Mouse (Mus musculus) stomach, postnatal 0 days (tissue): Measurements from ENCODE around the gene Ccdc93.

Experiments
- CTCF ChIP-seq: IDR thresholded peaks from 2 replicates; pipeline ENCODE4 v1.5.1; 2016; ENCODE audit warnings: antibody characterized with exemption, low read depth, mild to moderate bottlenecking, moderate library complexity
- EP300 ChIP-seq: optimal IDR thresholded peaks from 2 replicates; pipeline ENCODE3; 2016; ENCODE audit warnings: antibody characterized with exemption

DNA sequence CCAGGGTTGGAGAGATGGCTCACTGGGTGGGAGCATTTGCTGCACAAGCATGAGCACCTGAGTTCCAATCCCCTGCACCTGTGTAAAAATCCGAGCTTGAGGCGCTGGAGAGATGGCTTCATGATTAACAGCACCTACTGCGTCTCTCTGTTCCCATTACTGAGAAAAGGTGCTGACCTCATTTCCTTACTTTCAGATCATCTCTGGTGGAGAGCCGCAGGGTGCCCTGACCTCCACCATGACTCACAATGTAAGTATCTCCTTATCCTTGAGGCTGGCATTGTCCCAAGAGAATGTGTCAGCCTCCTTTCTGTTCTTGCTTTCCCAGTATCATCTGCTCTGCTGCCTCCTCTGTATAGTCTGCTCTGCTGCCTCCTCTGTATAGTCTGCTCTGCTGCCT, 52.2 kb downstream of the Ccdc93 start:
- TF ChIP-seq EP300 (no peak), CTCF (no peak)
